Mouse (Mus musculus) ES-E14 (cell line): ENCODE data around the gene Cry2. TPM values are rescaled to one million over a fixed set of nuclear protein-coding genes. Genes with fewer than 3 reads are reported as not detected.
A peak's percentile ranks its signal among the peaks of the same experiment; 100 is the strongest.

Source experiments
- DNase-seq: peaks from one replicate; pipeline ENCODE4 v3.0.0-alpha.2; 2013; ENCODE audit warnings: low read depth, low spot score
- H3K27ac ChIP-seq: 2 replicates; pipeline ENCODE4 v1.5.1; 2012; ENCODE audit warnings: low read depth, mild to moderate bottlenecking, low read length, moderate library complexity, mixed read lengths; ENCODE audit not compliant: poor library complexity, insufficient read depth, severe bottlenecking
- H3K36me3 ChIP-seq: 2 replicates; pipeline ENCODE4 v1.6.1; 2012; ENCODE audit warnings: mild to moderate bottlenecking, low read length, moderate library complexity, mixed read lengths; ENCODE audit not compliant: control insufficient read depth, poor library complexity, insufficient read depth, severe bottlenecking
- H3K4me1 ChIP-seq, 2 experiments: fragments of 150-350 bp in 1 of 2; sonication (generic) in 1 of 2; 2 replicates each; pipeline ENCODE4 v1.6.1; 2012; ENCODE audit warnings: low read length in 2 of 2, mild to moderate bottlenecking in 1 of 2, mixed read lengths in 1 of 2; ENCODE audit not compliant: control insufficient read depth in 2 of 2, insufficient read depth in 2 of 2, poor library complexity in 1 of 2
- H3K4me3 ChIP-seq, 2 experiments: fragments of 150-350 bp in 1 of 2; sonication (generic) in 1 of 2; 2 replicates each; pipeline ENCODE4 v1.5.1; 2012; ENCODE audit warnings: low read length in 2 of 2, low read depth in 1 of 2, mild to moderate bottlenecking in 1 of 2, mixed read lengths in 1 of 2; ENCODE audit not compliant: insufficient read depth in 1 of 2, poor library complexity in 1 of 2, severe bottlenecking in 1 of 2
- H3K9ac ChIP-seq: 2 replicates; pipeline ENCODE4 v1.6.1; 2012; ENCODE audit warnings: low read depth, mild to moderate bottlenecking, low read length, mixed read lengths; ENCODE audit not compliant: poor library complexity, insufficient read depth, severe bottlenecking
- H3K9me3 ChIP-seq: fragments of 150-350 bp; sonication (generic); 2 replicates; pipeline ENCODE4 v1.6.1; 2012; ENCODE audit warnings: low read depth, mild to moderate bottlenecking, low read length; ENCODE audit not compliant: control insufficient read depth, insufficient read depth
- CHD2 ChIP-seq: IDR thresholded peaks from 2 replicates; pipeline ENCODE4 v1.6.1; 2014; ENCODE audit warnings: mild to moderate bottlenecking, low read depth, low read length, inconsistent platforms
- HCFC1 ChIP-seq: IDR thresholded peaks from 2 replicates; pipeline ENCODE4 v1.6.1; 2012; ENCODE audit warnings: low read length, inconsistent platforms, borderline replicate concordance; ENCODE audit not compliant: insufficient read depth
- MAFK ChIP-seq: IDR thresholded peaks from 2 replicates; pipeline ENCODE4 v1.6.1; 2014; ENCODE audit warnings: mild to moderate bottlenecking, low read depth, low read length, inconsistent platforms; ENCODE audit not compliant: insufficient read depth
- ZC3H11A ChIP-seq: IDR thresholded peaks from 2 replicates; pipeline ENCODE4 v1.6.1; 2012; ENCODE audit warnings: low read depth, mild to moderate bottlenecking, inconsistent platforms, low read length, borderline replicate concordance
- ZNF384 ChIP-seq: IDR thresholded peaks from 2 replicates; pipeline ENCODE4 v1.6.1; 2012; ENCODE audit warnings: low read depth, low read length, inconsistent platforms
- in situ Hi-C, 2 experiments: fragments of 600-800 bp; cut with MboI; formaldehyde crosslinking; loops; one replicate each; pipeline ENCODE4 v1.15.1; 2025; ENCODE audit warnings: low sequenced_read_pairs in 2 of 2, inconsistent platforms in 1 of 2; ENCODE audit not compliant: unreplicated experiment in 2 of 2
- total RNA-seq: library from RNA; depleted of rRNA; stranded (reverse); fragments of 300-350 nt; gene quantifications from 2 replicates; pipeline ENCODE4 v1.2.3, GENCODE M21; 2012

The Cry2 gene
- total RNA-seq, 1 experiment = 11.7 TPM

DNA sequence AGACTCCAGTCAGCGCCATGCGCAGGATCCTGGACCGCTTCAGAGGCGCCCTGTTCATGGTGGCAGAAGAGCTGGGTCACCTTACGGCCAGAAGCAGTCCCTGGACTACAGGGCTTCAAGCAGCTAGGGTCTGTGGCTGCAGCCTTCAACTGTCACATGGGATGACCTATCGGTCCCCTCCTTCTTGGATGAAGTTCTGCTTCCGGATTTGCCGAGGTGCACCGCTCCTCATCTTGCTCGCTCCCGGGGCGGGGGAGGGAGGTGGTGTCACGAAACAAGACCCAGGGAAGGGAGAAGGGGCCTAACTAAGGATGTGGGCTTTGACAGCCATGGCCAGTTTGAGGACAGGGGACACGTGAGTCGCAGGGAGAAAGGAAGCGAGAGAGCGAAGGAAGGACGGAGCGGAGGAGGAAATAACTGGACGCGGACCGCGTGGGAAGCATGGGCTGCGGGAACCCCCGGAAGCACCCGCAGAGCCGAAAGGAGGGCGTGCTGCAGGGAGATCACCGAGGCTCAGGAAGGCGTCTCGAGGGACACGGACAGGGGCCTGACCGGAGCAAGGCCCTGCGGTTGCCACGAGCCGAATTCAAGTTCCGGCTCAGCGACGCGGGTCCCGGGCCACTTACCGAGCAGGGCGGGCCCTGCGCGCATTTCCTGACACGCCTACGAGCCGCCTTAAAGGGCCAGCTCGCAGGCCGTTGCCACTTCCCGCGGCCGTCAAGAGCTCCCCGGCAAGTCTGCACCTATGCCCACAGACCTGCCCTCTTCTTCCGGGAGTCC lies 25.5 kb upstream of the Cry2 start:
- peaks cover 2% of the 10 kb centered on the region; the same call in 1 of the 2 replicates for H3K36me3 ChIP-seq
- no peak overlapping the region for H3K27ac ChIP-seq
- peaks cover 2 to 10% of the 10 kb centered on the region in 2 experiments; a peak in 1 of 4 replicates for H3K4me1 ChIP-seq
- H3K9ac ChIP-seq = peak overlapping the region; percentile 71
- TF ChIP-seq ZNF384 = no peak
- TF ChIP-seq CHD2 = no peak
- TF ChIP-seq MAFK = no peak
- no peak for DNase-seq
- H3K9me3 ChIP-seq = no peaks in the 10 kb centered on the region
- in situ Hi-C loops = no loop called here
- peak overlapping the region; percentile 77 to 91 for H3K4me3 ChIP-seq

DNA sequence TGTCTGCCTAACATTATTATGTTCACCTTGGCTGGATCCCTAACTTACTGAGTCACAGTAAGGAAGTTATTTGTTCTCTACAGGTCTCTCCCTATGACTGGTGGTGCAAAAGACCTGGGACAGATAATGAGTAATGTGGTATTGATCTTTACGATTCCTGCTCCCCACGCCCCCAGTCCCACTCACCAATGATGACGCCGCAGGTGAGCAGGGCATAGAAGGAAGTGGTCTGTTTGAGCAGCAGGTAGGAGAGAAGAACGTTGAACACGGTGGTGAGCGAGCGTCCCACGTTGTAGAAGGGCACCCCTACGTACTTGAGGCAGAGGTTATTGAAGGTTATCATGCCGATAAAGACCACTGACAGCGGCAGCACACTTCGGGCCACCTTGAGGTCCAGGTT lies 24.6 kb upstream of the Cry2 start:
- Histone ChIP-seq H3K4me1 (peaks cover 2 to 10% of the 10 kb centered on the region in 2 experiments; a peak in 1 of 4 replicates), H3K9ac (no peak overlapping the region), H3K36me3 (peaks cover 4% of the 10 kb centered on the region; the same call in 1 of the 2 replicates), H3K27ac (no peak overlapping the region), H3K9me3 (no peaks in the 10 kb centered on the region), H3K4me3 (peak overlapping the region in 1 of 2 experiments; percentile 77; a peak in 2 of 4 replicates)
- TF ChIP-seq CHD2 (no peak), ZNF384 (no peak), ZC3H11A (no peak), HCFC1 (no peak), MAFK (no peak)
- in situ Hi-C loops = no loop called here
- no peak for DNase-seq

DNA sequence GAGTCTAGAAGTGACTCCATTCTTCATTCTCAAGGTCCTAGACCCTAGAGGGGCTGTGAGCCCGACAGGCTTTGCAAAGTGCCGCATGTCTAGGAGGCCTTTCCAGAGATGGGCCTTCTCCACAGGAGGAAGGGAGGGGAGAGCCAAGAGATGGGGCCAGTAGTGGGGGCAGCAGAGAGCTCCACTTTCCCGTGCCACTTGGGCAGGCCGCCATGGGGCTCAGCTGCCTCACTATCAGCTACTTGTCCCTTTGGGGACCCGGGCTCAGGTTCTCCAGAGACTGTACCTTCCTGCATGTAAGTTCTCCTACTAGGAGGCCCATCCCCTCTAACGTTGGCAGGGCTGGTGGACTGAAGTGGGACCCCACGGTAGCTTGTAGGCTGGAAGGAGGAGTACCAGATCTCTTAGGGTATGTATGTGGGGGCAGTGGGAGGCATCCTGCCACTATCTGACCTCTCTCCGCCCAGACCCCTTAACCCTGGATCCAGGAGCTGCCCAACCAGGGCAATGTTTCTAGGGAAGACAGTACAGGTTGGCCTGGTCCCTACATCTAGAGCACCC lies 23.2 kb upstream of the Cry2 start:
- Histone ChIP-seq H3K9ac (no peak overlapping the region), H3K4me3 (no peak overlapping the region), H3K9me3 (no peaks in the 10 kb centered on the region), H3K27ac (no peak overlapping the region), H3K36me3 (peaks cover 4% of the 10 kb centered on the region; the same call in 1 of the 2 replicates), H3K4me1 (peaks cover 2 to 14% of the 10 kb centered on the region in 2 experiments; a peak in 1 of 4 replicates)
- DNase-seq = no peak
- TF ChIP-seq HCFC1 (no peak), MAFK (no peak), ZNF384 (no peak)
- in situ Hi-C loops = no loop called here

DNA sequence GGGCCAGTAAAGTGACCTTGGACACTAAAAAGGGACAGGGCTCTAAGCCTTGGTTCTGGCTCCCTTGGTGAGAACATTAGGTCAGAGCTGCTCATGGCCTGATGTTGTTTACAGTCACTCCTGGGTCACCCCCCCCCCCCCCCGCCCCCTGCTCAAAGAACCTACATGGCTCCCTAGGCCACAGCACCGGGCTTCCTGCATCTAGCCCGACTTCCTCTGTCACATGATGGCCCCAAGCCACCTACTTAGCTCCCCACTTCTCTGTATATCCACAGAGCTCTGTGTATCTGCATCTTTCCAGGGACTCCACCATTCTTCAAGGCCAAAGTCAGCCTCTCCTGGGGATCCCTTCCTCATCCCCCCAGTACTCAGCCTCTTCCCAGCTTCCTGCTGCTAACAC lies 21.9 kb upstream of the Cry2 start:
- no peak overlapping the region for H3K9ac ChIP-seq
- no peaks in the 10 kb centered on the region for H3K9me3 ChIP-seq
- H3K4me3 ChIP-seq = no peak overlapping the region
- in situ Hi-C loops = no loop called here
- H3K36me3 ChIP-seq = peaks cover 4% of the 10 kb centered on the region; the same call in 1 of the 2 replicates
- peaks cover 2 to 15% of the 10 kb centered on the region in 2 experiments; a peak in 1 of 4 replicates for H3K4me1 ChIP-seq
- no peak overlapping the region for H3K27ac ChIP-seq
- no peak for DNase-seq
- TF ChIP-seq ZC3H11A (no peak), HCFC1 (no peak), ZNF384 (no peak)
